In genomic region chr15:85677855-85678254, GRCm38 (mm10) we compare ENCODE assay signal across 9 mouse cellular contexts. TPM values are rescaled to one million over a fixed set of nuclear protein-coding genes. Genes with fewer than 3 reads are reported as not detected.
A peak's percentile ranks its signal among the peaks of the same experiment; 100 is the strongest.
DNase-seq lines count a peak whose midpoint lies in the region; ATAC-seq and TF ChIP-seq lines count a peak whose summit lies in the region.
"Had no signal": no experiment of that assay in that cellular context is flagged by ENCODE, and none has a peak within 500 bp of the region (broad histone marks: within the 10 kb centered on the region; RNA-seq: fewer than 3 reads in every experiment).

No protein-coding gene starts in this region.

- peak; percentile 64 for DNase-seq in gastrocnemius, adult 2 months
- DNase-seq in gastrocnemius, adult 18-20 months (ENCODE audit: low spot score): no peak
- DNase-seq in MN1 (ENCODE audit: low spot score): peak; percentile 86
- DNase-seq in cerebellum, postnatal 25 days: peak; percentile 89 to 92
- DNase-seq in kidney, postnatal 25 days: peak; percentile 85 to 91
- peak; percentile 70 for DNase-seq in right cerebral cortex, postnatal 14 days
- no peak for DNase-seq in thymus, postnatal 14 days

- H3K4me3 ChIP-seq in gastrocnemius, adult 2 months: peak overlapping the region; percentile 98
- H3K4me3 ChIP-seq: embryonic facial prominence, embryonic 13.5 days had no signal

- intact Hi-C loops in gastrocnemius, adult 2 months (cut with DNase I): no loop called here

- TF ChIP-seq CTCF in gastrocnemius, adult 2 months (IDR thresholded peaks at IDR 0.05): no peak

- no peak for ATAC-seq in erythroid progenitor cell, adult 5-6 weeks (replicated peaks; ENCODE audit: low FRiP score, poor library complexity, severe bottlenecking)

- peak overlapping the region; percentile 96 for H3K27ac ChIP-seq in gastrocnemius, adult 2 months
- H3K27ac ChIP-seq: embryonic facial prominence, embryonic 13.5 days had no signal

RNA-seq across cellular contexts. Expression of gene Ppara, which starts 56.9 kb away (rescaled TPM):
- 10 to 100 TPM; 15.4 to 47.2 TPM for total RNA-seq in gastrocnemius, adult 2 months (2021)
- total RNA-seq in gastrocnemius, adult 18-20 months (2021): 10 to 100 TPM; 21.9 to 22.2 TPM
- not detected in 2 replicates for total RNA-seq in erythroid progenitor cell, adult 5-6 weeks (2015; ENCODE audit: low replicate concordance)
- total RNA-seq in erythroid progenitor cell, adult 5-6 weeks (2017; ENCODE audit: low replicate concordance): not detected in 2 replicates

Comparison
In these comparisons a context has a peak if more than half of its experiments do, and no peak if none do; other contexts are left out.
1. DNase-seq: peak in gastrocnemius, adult 2 months (single experiment), MN1 (single experiment), cerebellum, postnatal 25 days (2 of 2), kidney, postnatal 25 days (2 of 2) and right cerebral cortex, postnatal 14 days (single experiment); none in gastrocnemius, adult 18-20 months (single experiment) and thymus, postnatal 14 days (single experiment).
2. RNA of gene Ppara, which starts 56.9 kb away (total RNA-seq): 15.4 to 47.2 TPM in gastrocnemius, adult 2 months and 21.9 to 22.2 TPM in gastrocnemius, adult 18-20 months; not detected in erythroid progenitor cell, adult 5-6 weeks; every median in the first group is over 10 times any median in the second.